ENCODE assay signal across 8 mouse cellular contexts in genomic region chr2:163722550-163722949, GRCm38 (mm10). TPM values are rescaled to one million over a fixed set of nuclear protein-coding genes. Genes with fewer than 3 reads are reported as not detected.
A peak's percentile ranks its signal among the peaks of the same experiment; 100 is the strongest.
DNase-seq lines count a peak whose midpoint lies in the region.

No protein-coding gene starts in this region.

- peak; percentile 57 for DNase-seq in ovary, postnatal 36 days (ENCODE audit: low spot score)
- DNase-seq in ovary, postnatal 14 days (ENCODE audit: low spot score): no peak
- peak; percentile 69 for DNase-seq in cerebellum, adult 8-10 months
- peak; percentile 91 for DNase-seq in layer of hippocampus, adult 9-11 months
- DNase-seq in right cerebral cortex, postnatal 14 days: peak; percentile 66
- DNase-seq in spleen, postnatal 4 days (ENCODE audit: low spot score in 2 of 2): no peak
- no peak for DNase-seq in urinary bladder, postnatal 14 days (ENCODE audit: low spot score)
- no peak for DNase-seq in heart, adult 8-10 months (ENCODE audit: low spot score)

RNA-seq across cellular contexts. Expression of gene Ada, which starts 27.5 kb away (rescaled TPM):
- total RNA-seq in heart, adult 8-10 months (2022): 1 to 10 TPM in 2 of 4 experiments, under 1 TPM in 2; 0.46 to 1.2 (median 0.89) TPM

Comparison
In these comparisons a context has a peak if more than half of its experiments do, and no peak if none do; other contexts are left out.
1. DNase-seq: peak in ovary, postnatal 36 days (single experiment), cerebellum, adult 8-10 months (single experiment), layer of hippocampus, adult 9-11 months (single experiment) and right cerebral cortex, postnatal 14 days (single experiment); none in ovary, postnatal 14 days (single experiment), spleen, postnatal 4 days (0 of 2), urinary bladder, postnatal 14 days (single experiment) and heart, adult 8-10 months (single experiment).